Mouse (Mus musculus): Measurements from ENCODE around the gene Gtf2h1. TPM values are rescaled to one million over a fixed set of nuclear protein-coding genes. Genes with fewer than 3 reads are reported as not detected.

The Gtf2h1 gene
- polyA plus RNA-seq, 1 experiment from 2014 or later, result 28.8 TPM

- no peak within 1 kb of the TSS for H3K9ac ChIP-seq
- no peak for ATAC-seq (replicated peaks; ENCODE audit: insufficient number of reproducible peaks, insufficient read depth, low FRiP score, low read depth)
- H3K4me1 ChIP-seq (replicated peaks), result peaks cover 38% of the 10 kb centered on the region
Observed at GRCm38 (mm10) chr7:46840787-46841525, 45.1 kb downstream of the Gtf2h1 start, which contains the start of gene Ldha. Ldha (plus strand) TSS chr7:46841475.

GRCm38 (mm10) chr7:46842278-46842677, 46.4 kb downstream of the Gtf2h1 start:
- ATAC-seq (replicated peaks; ENCODE audit: insufficient number of reproducible peaks, insufficient read depth, low FRiP score, low read depth), result no peak
- H3K4me2 ChIP-seq, result no peak overlapping the region
- H3K27ac ChIP-seq, result no peak overlapping the region
- H3K36me3 ChIP-seq, result 0 out of 2 replicates have a peak, but pooled peaks cover 1% of the 10 kb centered on the region
- 34% methylated on average over 5 of the region's 5 CpGs for WGBS
- no peaks in the 10 kb centered on the region for H3K27me3 ChIP-seq
- no peak overlapping the region for H3K4me3 ChIP-seq
- H3K9ac ChIP-seq, result no peak overlapping the region
- no peaks in the 10 kb centered on the region for H3K9me3 ChIP-seq (replicated peaks)
- peaks cover 42% of the 10 kb centered on the region for H3K4me1 ChIP-seq (replicated peaks)

More at GRCm38 (mm10) chr7:46840787-46841525, 45.1 kb downstream of the Gtf2h1 start, which contains the start of gene Ldha:
- Histone ChIP-seq H3K36me3 (no peaks in the 10 kb centered on the region), H3K9me3 (replicated peaks) (no peaks in the 10 kb centered on the region), H3K4me2 (no peak within 1 kb of the TSS), H3K4me3 (no peak within 1 kb of the TSS), H3K27ac (no peak within 1 kb of the TSS), H3K27me3 (no peaks in the 10 kb centered on the region)
- 45% methylated on average over 6 of the region's 6 CpGs for WGBS

GRCm38 (mm10) chr7:46843576-46843975, 47.7 kb downstream of the Gtf2h1 start:
- no peak overlapping the region for H3K4me3 ChIP-seq
- H3K36me3 ChIP-seq, result peaks cover 12% of the 10 kb centered on the region
- no peaks in the 10 kb centered on the region for H3K9me3 ChIP-seq (replicated peaks)
- no peaks in the 10 kb centered on the region for H3K27me3 ChIP-seq
- 81% methylated on average over 4 of the region's 4 CpGs for WGBS
- peaks cover 43% of the 10 kb centered on the region for H3K4me1 ChIP-seq (replicated peaks)
- no peak overlapping the region for H3K27ac ChIP-seq
- no peak overlapping the region for H3K4me2 ChIP-seq
- H3K9ac ChIP-seq, result no peak overlapping the region
- no peak for ATAC-seq (replicated peaks; ENCODE audit: insufficient number of reproducible peaks, insufficient read depth, low FRiP score, low read depth)

- peak; percentile 91 for ATAC-seq (replicated peaks; ENCODE audit: insufficient number of reproducible peaks, insufficient read depth, low FRiP score, low read depth)
- H3K4me2 ChIP-seq, result peak overlapping the region; percentile 85
- peak overlapping the region; percentile 97 for H3K27ac ChIP-seq
- H3K9ac ChIP-seq, result peak overlapping the region; percentile 89
- H3K4me1 ChIP-seq (replicated peaks), result peaks cover 31% of the 10 kb centered on the region
- H3K36me3 ChIP-seq, result peaks cover 30% of the 10 kb centered on the region
- no peaks in the 10 kb centered on the region for H3K9me3 ChIP-seq (replicated peaks)
- WGBS, result 1% methylated on average over 51 of the region's 51 CpGs
- no peaks in the 10 kb centered on the region for H3K27me3 ChIP-seq
- H3K4me3 ChIP-seq, result peak overlapping the region; percentile 71
Observed at GRCm38 (mm10) chr7:46845211-46845977, 49.5 kb downstream of the Gtf2h1 start.

GRCm38 (mm10) chr7:46845978-46846485, 50.1 kb downstream of the Gtf2h1 start:
- under 1% methylated on average over 36 of the region's 36 CpGs for WGBS
- Histone ChIP-seq H3K9ac (peak overlapping the region; percentile 89), H3K4me3 (peak overlapping the region; percentile 71), H3K4me1 (replicated peaks) (peaks cover 31% of the 10 kb centered on the region), H3K4me2 (peak overlapping the region; percentile 85), H3K27ac (peak overlapping the region; percentile 97), H3K9me3 (replicated peaks) (no peaks in the 10 kb centered on the region), H3K36me3 (peaks cover 37% of the 10 kb centered on the region), H3K27me3 (no peaks in the 10 kb centered on the region)
- peak; percentile 17 for ATAC-seq (replicated peaks; ENCODE audit: insufficient number of reproducible peaks, insufficient read depth, low FRiP score, low read depth)

- peak; percentile 47 for ATAC-seq (replicated peaks; ENCODE audit: insufficient number of reproducible peaks, insufficient read depth, low FRiP score, low read depth)
- H3K27ac ChIP-seq, result peak overlapping the region; percentile 97
Observed at GRCm38 (mm10) chr7:46846486-46847244, 50.8 kb downstream of the Gtf2h1 start.

GRCm38 (mm10) chr7:46849287-46849686, 53.4 kb downstream of the Gtf2h1 start:
- 71% methylated on average over 5 of the region's 5 CpGs for WGBS
- H3K4me3 ChIP-seq, result no peak overlapping the region
- H3K36me3 ChIP-seq, result peaks cover 69% of the 10 kb centered on the region
- no peak overlapping the region for H3K4me2 ChIP-seq
- no peak overlapping the region for H3K27ac ChIP-seq
- ATAC-seq (replicated peaks; ENCODE audit: insufficient number of reproducible peaks, insufficient read depth, low FRiP score, low read depth), result no peak
- no peaks in the 10 kb centered on the region for H3K27me3 ChIP-seq
- peaks cover 27% of the 10 kb centered on the region for H3K4me1 ChIP-seq (replicated peaks)
- no peak overlapping the region for H3K9ac ChIP-seq
- H3K9me3 ChIP-seq (replicated peaks), result no peaks in the 10 kb centered on the region

More at GRCm38 (mm10) chr7:46846486-46847244, 50.8 kb downstream of the Gtf2h1 start:
- peak overlapping the region; percentile 85 for H3K4me2 ChIP-seq
- peaks cover 27% of the 10 kb centered on the region for H3K4me1 ChIP-seq (replicated peaks)
- H3K9ac ChIP-seq, result peak overlapping the region; percentile 89
- under 1% methylated on average over 28 of the region's 28 CpGs for WGBS
- H3K9me3 ChIP-seq (replicated peaks), result no peaks in the 10 kb centered on the region
- no peaks in the 10 kb centered on the region for H3K27me3 ChIP-seq
- peak overlapping the region; percentile 71 for H3K4me3 ChIP-seq
- peaks cover 43% of the 10 kb centered on the region for H3K36me3 ChIP-seq

- Histone ChIP-seq H3K4me3 (no peak overlapping the region), H3K36me3 (peaks cover 86% of the 10 kb centered on the region), H3K9ac (no peak overlapping the region), H3K9me3 (replicated peaks) (no peaks in the 10 kb centered on the region), H3K4me1 (replicated peaks) (peaks cover 19% of the 10 kb centered on the region), H3K27me3 (no peaks in the 10 kb centered on the region), H3K27ac (no peak overlapping the region), H3K4me2 (no peak overlapping the region)
- no peak for ATAC-seq (replicated peaks; ENCODE audit: insufficient number of reproducible peaks, insufficient read depth, low FRiP score, low read depth)
- 81% methylated on average over 7 of the region's 7 CpGs for WGBS
Observed at GRCm38 (mm10) chr7:46851026-46851425, 55.1 kb downstream of the Gtf2h1 start.

- no peak overlapping the region for H3K9ac ChIP-seq
- no peak overlapping the region for H3K4me2 ChIP-seq
- 74% methylated on average over 1 of the region's 1 CpGs for WGBS
- peaks cover 88% of the 10 kb centered on the region for H3K36me3 ChIP-seq
- H3K27me3 ChIP-seq, result no peaks in the 10 kb centered on the region
- no peak overlapping the region for H3K27ac ChIP-seq
- H3K4me1 ChIP-seq (replicated peaks), result 0 out of 2 replicates have a peak, but pooled peaks cover 12% of the 10 kb centered on the region
- H3K4me3 ChIP-seq, result no peak overlapping the region
- no peaks in the 10 kb centered on the region for H3K9me3 ChIP-seq (replicated peaks)
- ATAC-seq (replicated peaks; ENCODE audit: insufficient number of reproducible peaks, insufficient read depth, low FRiP score, low read depth), result no peak
Observed at GRCm38 (mm10) chr7:46852666-46853065, 56.8 kb downstream of the Gtf2h1 start.

- Histone ChIP-seq H3K36me3 (peaks cover 82% of the 10 kb centered on the region), H3K4me2 (no peak overlapping the region), H3K9ac (no peak overlapping the region), H3K27ac (no peak overlapping the region), H3K4me1 (replicated peaks) (0 out of 2 replicates have a peak, but pooled peaks cover 7% of the 10 kb centered on the region), H3K9me3 (replicated peaks) (no peaks in the 10 kb centered on the region), H3K4me3 (no peak overlapping the region), H3K27me3 (no peaks in the 10 kb centered on the region)
- 87% methylated on average over 9 of the region's 9 CpGs for WGBS
- ATAC-seq (replicated peaks; ENCODE audit: insufficient number of reproducible peaks, insufficient read depth, low FRiP score, low read depth), result no peak
Observed at GRCm38 (mm10) chr7:46853365-46853764, 57.5 kb downstream of the Gtf2h1 start.

Measured in heart, embryonic 15.5 days (tissue).